Mouse (Mus musculus) heart, postnatal 14 days (tissue): ENCODE measurements around the gene Fen1. TPM values are rescaled to one million over a fixed set of nuclear protein-coding genes. Genes with fewer than 3 reads are reported as not detected.

Source experiments
- DNase-seq, 2 experiments: peaks; one replicate each; pipeline ENCODE4 v3.0.0; 2021 to 2022
- intact Hi-C: fragments of 180-260 bp; cut with DNase I; formaldehyde crosslinking; loops from one replicate; pipeline ENCODE4 v1.15.1; 2025
- total RNA-seq, 2 experiments: library from RNA; stranded (reverse); gene quantifications; 2 replicates each; pipeline ENCODE4 v1.2.3; 2021

The Fen1 gene
- total RNA-seq, 2 experiments from 2014 or later, result 5.4 to 8.1 TPM

GRCm38 (mm10) chr19:10219593-10219992 is 15.6 kb upstream of the Fen1 start:
- intact Hi-C loops, result loop anchor here (2.0 kb wide), 1 partner anchor 21 kb away; the partner anchor contains the start of gene Myrf
- DNase-seq, result no peak

GRCm38 (mm10) chr19:10219108-10219507 is 15.1 kb upstream of the Fen1 start:
- intact Hi-C loops, result loop anchor here (2.0 kb wide), 1 partner anchor 22 kb away; the partner anchor contains the start of gene Myrf
- DNase-seq, result peak; percentile 37 to 67

GRCm38 (mm10) chr19:10216101-10216500 is 12.1 kb upstream of the Fen1 start:
- intact Hi-C loops, result no loop called here

GRCm38 (mm10) chr19:10213796-10214471 is 10.0 kb upstream of the Fen1 start:
- intact Hi-C loops, result no loop called here
- no peak for DNase-seq

More at GRCm38 (mm10) chr19:10216101-10216500, 12.1 kb upstream of the Fen1 start:
- DNase-seq, result no peak

GRCm38 (mm10) chr19:10210885-10211284 is 6.9 kb upstream of the Fen1 start:
- intact Hi-C loops, result no loop called here
- DNase-seq, result no peak

GRCm38 (mm10) chr19:10208851-10209250 is 4.9 kb upstream of the Fen1 start:
- intact Hi-C loops, result no loop called here
- no peak for DNase-seq

- no peak for DNase-seq
- intact Hi-C loops, result no loop called here
These were observed 1.1 kb upstream of the Fen1 start for GRCm38 (mm10) chr19:10205051-10205450.

GRCm38 (mm10) chr19:10204616-10205001 is 640 bp upstream of the Fen1 start:
- peak in 1 of 2 experiments; percentile 43 for DNase-seq
- intact Hi-C loops, result no loop called here

- intact Hi-C loops, result no loop called here
- DNase-seq, result no peak
These were observed 672 bp downstream of the Fen1 start for GRCm38 (mm10) chr19:10203146-10203847.

GRCm38 (mm10) chr19:10198723-10199122 is 5.2 kb downstream of the Fen1 start:
- DNase-seq, result peak; percentile 84 to 90
- intact Hi-C loops, result loop anchor here (2.0 to 5.0 kb wide), 3 partner anchors 156 to 281 kb away; partner anchors contain the start of genes Best1, Fads3 and Rab3il1

- DNase-seq, result no peak
- intact Hi-C loops, result loop anchor here (2.0 to 5.0 kb wide), 3 partner anchors 156 to 281 kb away; partner anchors contain the start of genes Best1, Fads3 and Rab3il1
These were observed 5.7 kb downstream of the Fen1 start for GRCm38 (mm10) chr19:10198286-10198685.

- no peak for DNase-seq
- intact Hi-C loops, result loop anchor here (5.0 kb wide), 2 partner anchors 155 to 280 kb away; partner anchors contain the start of gene Fads3
These were observed 6.8 kb downstream of the Fen1 start for GRCm38 (mm10) chr19:10197130-10197529.

GRCm38 (mm10) chr19:10195252-10195651 is 8.7 kb downstream of the Fen1 start:
- no peak for DNase-seq
- intact Hi-C loops, result loop anchor here (5.0 kb wide), 2 partner anchors 153 to 278 kb away; partner anchors contain the start of gene Fads3

- intact Hi-C loops, result no loop called here
- DNase-seq, result no peak
These were observed 9.6 kb downstream of the Fen1 start for GRCm38 (mm10) chr19:10194337-10194736.

GRCm38 (mm10) chr19:10191326-10191725 is 12.6 kb downstream of the Fen1 start:
- peak in 1 of 2 experiments; percentile 34 for DNase-seq
- intact Hi-C loops, result no loop called here

GRCm38 (mm10) chr19:10190796-10191195 is 13.2 kb downstream of the Fen1 start:
- peak; percentile 70 to 81 for DNase-seq
- intact Hi-C loops, result no loop called here

GRCm38 (mm10) chr19:10189940-10190339 is 14.0 kb downstream of the Fen1 start:
- no peak for DNase-seq
- intact Hi-C loops, result no loop called here

GRCm38 (mm10) chr19:10189022-10189421 is 14.9 kb downstream of the Fen1 start:
- DNase-seq, result no peak
- intact Hi-C loops, result no loop called here

- intact Hi-C loops, result no loop called here
- no peak for DNase-seq
These were observed 15.6 kb downstream of the Fen1 start for GRCm38 (mm10) chr19:10188281-10188811.

- no peak for DNase-seq
- intact Hi-C loops, result no loop called here
These were observed 17.4 kb downstream of the Fen1 start for GRCm38 (mm10) chr19:10186569-10186968.

- no peak for DNase-seq
- intact Hi-C loops, result no loop called here
These were observed 18.1 kb downstream of the Fen1 start for GRCm38 (mm10) chr19:10185876-10186275.
